Mouse (Mus musculus) heart, embryonic 15.5 days (tissue): ENCODE measurements around the gene Arhgap19. TPM values are rescaled to one million over a fixed set of nuclear protein-coding genes. Genes with fewer than 3 reads are reported as not detected.

Experiments
- ATAC-seq: fragments of 200-750 bp; cut with Nextera tagmentation; replicated peaks from 2 replicates; pipeline ENCODE4 v1.8.0; 2017; ENCODE audit warnings: low read depth, moderate TSS enrichment; ENCODE audit not compliant: insufficient number of reproducible peaks, insufficient read depth, low FRiP score
- H3K27ac ChIP-seq: fragments of 300-500 bp; sonication (generic); 2 replicates; pipeline ENCODE4 v1.5.1; 2015; ENCODE audit warnings: mild to moderate bottlenecking, inconsistent platforms
- H3K27me3 ChIP-seq: fragments of 300-500 bp; sonication (generic); 2 replicates; pipeline ENCODE4 v1.6.1; 2015; ENCODE audit warnings: inconsistent platforms
- H3K36me3 ChIP-seq: fragments of 300-500 bp; sonication (generic); 2 replicates; pipeline ENCODE4 v1.6.1; 2015; ENCODE audit warnings: mild to moderate bottlenecking, inconsistent platforms
- H3K4me1 ChIP-seq: fragments of 300-500 bp; sonication (generic); replicated peaks from 2 replicates; pipeline ENCODE4 v1.6.1; 2015; ENCODE audit warnings: inconsistent platforms
- H3K4me2 ChIP-seq: fragments of 300-500 bp; sonication (generic); 2 replicates; pipeline ENCODE4 v1.6.1; 2015; ENCODE audit warnings: inconsistent platforms, mild to moderate bottlenecking, moderate library complexity
- H3K4me3 ChIP-seq: fragments of 300-500 bp; sonication (generic); 2 replicates; pipeline ENCODE4 v1.5.1; 2015; ENCODE audit warnings: mild to moderate bottlenecking, inconsistent platforms
- H3K9ac ChIP-seq: fragments of 300-500 bp; sonication (generic); 2 replicates; pipeline ENCODE4 v1.6.1; 2015; ENCODE audit warnings: mild to moderate bottlenecking, inconsistent platforms
- H3K9me3 ChIP-seq: fragments of 300-500 bp; sonication (generic); replicated peaks from 2 replicates; pipeline ENCODE4 v1.6.1; 2016; ENCODE audit warnings: inconsistent platforms
- WGBS: fragments of 180-500 bp; shearing (Covaris S2); methylation state at CpG from one replicate; pipeline ENCODE4 v1.1.7; 2015; ENCODE audit warnings: mixed read lengths; 5-methylcytosine and 5-hydroxymethylcytosine counted together
- polyA plus RNA-seq: library from polyadenylated mRNA; unstranded; fragments of >200 nt; fragmentation: Nextera tagmentation; extraction: Ambion mirVana; gene quantifications from 2 replicates; pipeline ENCODE4 v1.2.1, GENCODE M21; 2015

Arhgap19 gene
- polyA plus RNA-seq, 1 experiment from 2014 or later, result 9.3 TPM

GRCm38 (mm10) chr19:41761529-41761928, 40.3 kb downstream of the Arhgap19 start:
- WGBS, result 45% methylated on average over 9 of the region's 9 CpGs
- Histone ChIP-seq H3K4me2 (no peak overlapping the region), H3K4me1 (no peaks in the 10 kb centered on the region), H3K9ac (no peak overlapping the region), H3K9me3 (no peaks in the 10 kb centered on the region), H3K27ac (no peak overlapping the region), H3K27me3 (no peaks in the 10 kb centered on the region), H3K4me3 (no peak overlapping the region), H3K36me3 (no peaks in the 10 kb centered on the region)
- no peak for ATAC-seq

GRCm38 (mm10) chr19:41759765-41760164, 42.1 kb downstream of the Arhgap19 start:
- H3K4me3 ChIP-seq, result no peak overlapping the region
- no peaks in the 10 kb centered on the region for H3K27me3 ChIP-seq
- no peak overlapping the region for H3K9ac ChIP-seq
- no peak overlapping the region for H3K4me2 ChIP-seq
- no peaks in the 10 kb centered on the region for H3K4me1 ChIP-seq
- 76% methylated on average over 6 of the region's 6 CpGs for WGBS
- H3K36me3 ChIP-seq, result no peaks in the 10 kb centered on the region
- H3K9me3 ChIP-seq, result no peaks in the 10 kb centered on the region
- ATAC-seq, result no peak
- no peak overlapping the region for H3K27ac ChIP-seq

- Histone ChIP-seq H3K9me3 (no peaks in the 10 kb centered on the region), H3K27me3 (no peaks in the 10 kb centered on the region), H3K9ac (no peak overlapping the region), H3K4me3 (no peak overlapping the region), H3K4me2 (no peak overlapping the region), H3K27ac (no peak overlapping the region), H3K36me3 (no peaks in the 10 kb centered on the region), H3K4me1 (no peaks in the 10 kb centered on the region)
- no peak for ATAC-seq
- 89% methylated on average over 5 of the region's 5 CpGs for whole genome bisulfite sequencing
Observed at GRCm38 (mm10) chr19:41759270-41759669, 42.6 kb downstream of the Arhgap19 start.

DNA sequence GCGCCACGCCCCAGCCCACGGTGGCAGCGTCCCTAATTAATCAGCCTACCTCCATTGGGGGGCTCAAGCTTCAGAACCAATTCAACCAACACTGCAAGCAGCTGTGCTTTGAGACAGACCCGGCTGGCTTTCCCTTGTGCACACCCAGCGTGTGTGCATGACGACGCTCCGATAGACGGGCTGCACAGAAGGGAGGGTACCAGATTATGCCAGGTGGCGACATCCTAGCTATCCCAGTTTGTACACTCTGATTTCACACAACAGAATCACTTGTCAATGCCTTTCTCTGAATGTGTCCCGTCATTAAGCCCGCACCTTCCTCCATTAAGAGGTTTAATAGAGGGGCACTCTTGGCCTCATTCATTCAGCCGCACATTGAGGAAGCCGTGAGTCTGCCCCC, 47.1 kb downstream of the Arhgap19 start:
- H3K4me1 ChIP-seq, result no peaks in the 10 kb centered on the region
- no peak overlapping the region for H3K9ac ChIP-seq
- H3K27me3 ChIP-seq, result peaks cover 5% of the 10 kb centered on the region; the same call in 1 of the 2 replicates
- no peak for ATAC-seq
- no peak overlapping the region for H3K27ac ChIP-seq
- no peak overlapping the region for H3K4me2 ChIP-seq
- 81% methylated on average over 15 of the region's 15 CpGs for WGBS
- no peaks in the 10 kb centered on the region for H3K36me3 ChIP-seq
- H3K4me3 ChIP-seq, result no peak overlapping the region
- H3K9me3 ChIP-seq, result no peaks in the 10 kb centered on the region

DNA sequence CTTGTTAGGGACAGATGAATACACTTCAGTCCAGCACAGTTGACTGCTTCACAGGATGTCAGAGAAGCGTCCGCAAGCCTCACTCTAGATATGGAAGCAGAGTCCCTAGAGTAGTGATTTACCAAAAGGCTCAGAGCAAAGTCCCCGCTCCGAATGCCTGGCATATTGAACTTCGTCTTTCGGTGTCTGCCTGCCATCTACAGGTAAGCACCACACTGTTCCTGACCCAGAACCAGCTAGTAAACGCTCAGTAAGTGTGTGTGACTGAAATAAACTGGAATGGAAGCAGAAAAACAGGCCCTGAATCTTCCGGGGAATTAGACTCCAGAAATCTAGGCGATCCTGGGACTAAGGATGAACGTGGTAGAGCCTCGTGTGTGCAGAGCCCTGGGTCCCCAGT, 49.9 kb downstream of the Arhgap19 start:
- Histone ChIP-seq H3K9ac (no peak overlapping the region), H3K27me3 (peaks cover 6% of the 10 kb centered on the region; the same call in 1 of the 2 replicates), H3K4me2 (no peak overlapping the region), H3K27ac (no peak overlapping the region), H3K36me3 (no peaks in the 10 kb centered on the region), H3K4me3 (no peak overlapping the region), H3K9me3 (no peaks in the 10 kb centered on the region; the same call in 1 of the 2 replicates), H3K4me1 (no peaks in the 10 kb centered on the region)
- WGBS, result 74% methylated on average over 11 of the region's 11 CpGs
- no peak for ATAC-seq

GRCm38 (mm10) chr19:41747436-41747835, 54.4 kb downstream of the Arhgap19 start:
- Histone ChIP-seq H3K4me2 (no peak overlapping the region), H3K27me3 (peaks cover 44% of the 10 kb centered on the region), H3K9ac (no peak overlapping the region), H3K9me3 (no peaks in the 10 kb centered on the region; the same call in 1 of the 2 replicates), H3K27ac (no peak overlapping the region), H3K4me1 (peaks cover 20% of the 10 kb centered on the region), H3K4me3 (no peak overlapping the region), H3K36me3 (no peaks in the 10 kb centered on the region)
- no peak for ATAC-seq
- 84% methylated on average over 14 of the region's 14 CpGs for WGBS

DNA sequence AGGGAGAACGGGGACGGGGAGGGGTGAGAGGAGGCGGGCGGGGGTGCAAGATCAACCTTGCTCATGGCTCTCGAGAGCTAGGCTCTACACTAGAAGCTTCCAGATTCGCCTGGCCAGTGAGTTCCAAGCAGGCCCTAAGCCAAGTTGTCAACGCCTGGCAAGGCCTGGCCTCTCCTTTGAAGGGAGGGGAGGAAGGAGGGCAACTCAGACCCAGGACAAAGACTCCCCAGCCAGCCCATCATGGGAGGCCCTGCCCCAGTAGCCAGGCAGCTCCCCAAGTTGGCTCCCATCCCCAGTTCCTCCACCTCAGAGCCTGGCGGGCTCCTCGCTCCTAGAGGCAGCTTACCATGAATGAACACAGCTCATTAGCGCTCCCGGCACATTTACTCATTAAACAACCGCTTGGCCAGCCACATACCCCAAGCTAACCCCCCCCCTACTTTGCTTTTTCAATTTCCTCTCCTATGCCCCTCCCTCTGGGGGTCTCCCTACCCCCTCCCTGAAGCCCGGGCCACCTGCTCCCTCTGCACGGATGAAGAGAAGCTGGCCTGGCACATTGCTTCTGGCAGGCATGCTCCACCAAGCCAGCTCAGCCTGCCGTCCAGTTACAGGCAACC, 55.8 kb downstream of the Arhgap19 start:
- no peaks in the 10 kb centered on the region; the same call in 1 of the 2 replicates for H3K9me3 ChIP-seq
- no peak for ATAC-seq
- no peaks in the 10 kb centered on the region for H3K36me3 ChIP-seq
- H3K4me3 ChIP-seq, result no peak overlapping the region
- no peak overlapping the region for H3K4me2 ChIP-seq
- no peak overlapping the region for H3K9ac ChIP-seq
- peaks cover 57% of the 10 kb centered on the region for H3K27me3 ChIP-seq
- 43% methylated on average over 15 of the region's 15 CpGs for WGBS
- H3K27ac ChIP-seq, result no peak overlapping the region
- H3K4me1 ChIP-seq, result peaks cover 20% of the 10 kb centered on the region

- Histone ChIP-seq H3K4me1 (peaks cover 21% of the 10 kb centered on the region), H3K4me3 (peak within 1 kb of the TSS; percentile 38), H3K27ac (no peak within 1 kb of the TSS), H3K4me2 (peak within 1 kb of the TSS; percentile 63), H3K9ac (no peak within 1 kb of the TSS), H3K9me3 (no peaks in the 10 kb centered on the region; the same call in 1 of the 2 replicates), H3K27me3 (peaks cover 79% of the 10 kb centered on the region), H3K36me3 (no peaks in the 10 kb centered on the region)
- 1% methylated on average over 40 of the region's 44 CpGs for WGBS
- no peak for ATAC-seq
Observed at GRCm38 (mm10) chr19:41743396-41743795, 58.5 kb downstream of the Arhgap19 start, which contains the start of gene Slit1. Gene Slit1, minus strand, starts transcription at chr19:41743665.

DNA sequence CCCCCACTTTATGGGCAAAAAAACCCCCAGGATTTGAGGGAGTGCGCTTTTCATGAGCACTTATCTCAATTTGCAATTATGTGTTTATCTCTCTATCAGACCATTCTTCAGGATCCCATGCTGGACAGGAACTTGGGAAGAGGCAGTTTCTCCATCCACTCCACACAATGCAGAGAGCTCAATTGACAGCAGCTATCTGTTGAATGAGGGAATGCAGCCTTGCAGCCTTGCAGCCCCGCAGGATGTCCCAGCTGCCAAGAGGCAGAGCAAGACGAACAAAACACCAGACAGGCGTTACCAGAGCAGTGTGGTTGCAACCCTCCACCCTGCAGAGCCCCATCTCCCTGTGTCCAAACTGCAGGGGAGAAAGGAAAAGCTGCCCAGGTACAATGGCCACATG, 63.0 kb downstream of the Arhgap19 start:
- H3K9ac ChIP-seq, result no peak overlapping the region
- 12% methylated on average over 4 of the region's 4 CpGs for WGBS
- H3K4me3 ChIP-seq, result no peak overlapping the region
- H3K27me3 ChIP-seq, result peaks cover 90% of the 10 kb centered on the region
- no peak overlapping the region for H3K27ac ChIP-seq
- H3K4me1 ChIP-seq, result peaks cover 23% of the 10 kb centered on the region
- H3K9me3 ChIP-seq, result no peaks in the 10 kb centered on the region
- no peaks in the 10 kb centered on the region for H3K36me3 ChIP-seq
- ATAC-seq, result no peak
- no peak overlapping the region for H3K4me2 ChIP-seq

DNA sequence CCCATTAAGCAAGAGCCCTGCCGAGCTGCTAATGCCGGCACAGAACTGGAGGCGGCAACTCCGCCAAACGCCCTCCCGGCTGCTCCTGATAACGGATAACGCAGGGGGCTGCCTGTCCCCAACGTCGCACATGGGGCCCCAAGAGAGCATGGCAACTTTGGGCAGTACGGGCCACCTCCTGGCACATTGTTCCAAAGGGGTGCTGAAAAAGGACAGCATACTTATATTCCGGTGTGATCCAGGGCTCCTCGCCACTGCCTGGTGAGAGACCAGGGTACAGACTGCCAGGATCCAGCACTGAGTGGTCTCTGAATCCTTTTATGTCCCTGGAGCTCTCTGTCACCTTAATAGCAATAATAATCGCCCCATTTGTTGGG, 63.4 kb downstream of the Arhgap19 start:
- H3K4me3 ChIP-seq, result no peak overlapping the region

DNA sequence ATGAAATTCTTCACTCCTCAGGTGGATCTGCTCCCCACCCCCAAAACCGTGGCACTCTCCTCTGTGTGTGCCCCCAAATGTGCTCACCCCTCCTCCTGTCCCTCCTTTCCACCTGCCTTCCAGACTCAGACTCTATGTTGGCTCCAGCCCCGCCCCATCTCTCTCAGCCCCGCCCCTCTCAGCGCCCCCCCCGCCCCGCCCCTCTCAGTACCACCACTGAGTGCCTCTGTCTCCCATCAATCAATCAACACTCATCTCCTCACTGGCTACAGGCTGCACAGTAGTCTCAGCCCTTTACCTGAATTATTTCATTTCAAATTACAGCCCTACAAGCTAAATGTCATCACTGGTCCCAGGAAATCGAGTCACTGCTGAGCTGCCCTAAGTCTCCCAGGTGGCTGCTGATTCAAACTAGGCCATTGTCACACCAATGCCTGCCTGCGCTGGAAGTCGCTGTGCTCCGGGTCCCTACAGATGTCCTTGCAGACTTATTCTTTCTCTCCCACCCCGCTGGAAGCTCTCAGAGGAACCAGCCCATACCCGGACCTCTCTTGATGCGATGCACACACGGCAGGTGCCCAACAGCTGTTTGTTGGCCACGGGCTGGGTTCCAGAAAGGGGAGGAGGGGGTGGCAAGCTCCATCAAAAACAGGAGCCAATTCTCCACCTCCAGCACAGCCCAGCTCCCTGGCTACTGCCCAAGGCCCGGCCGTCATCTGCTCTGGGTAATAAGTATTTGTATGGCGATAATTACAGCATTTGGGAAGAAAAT, 64.0 kb downstream of the Arhgap19 start:
- H3K9me3 ChIP-seq, result no peaks in the 10 kb centered on the region
- WGBS, result 3% methylated on average over 17 of the region's 18 CpGs
- peaks cover 12% of the 10 kb centered on the region for H3K4me1 ChIP-seq
- H3K27me3 ChIP-seq, result peaks cover 80% of the 10 kb centered on the region
- H3K36me3 ChIP-seq, result no peaks in the 10 kb centered on the region
- H3K4me3 ChIP-seq, result no peak overlapping the region
- ATAC-seq, result no peak
- no peak overlapping the region for H3K9ac ChIP-seq
- H3K27ac ChIP-seq, result no peak overlapping the region
- H3K4me2 ChIP-seq, result peak overlapping the region; percentile 43

More for the DNA sequence above, 63.4 kb downstream of the Arhgap19 start:
- no peak overlapping the region for H3K27ac ChIP-seq
- peak overlapping the region; percentile 43 for H3K4me2 ChIP-seq
- no peak for ATAC-seq
- peaks cover 18% of the 10 kb centered on the region for H3K4me1 ChIP-seq
- no peak overlapping the region for H3K9ac ChIP-seq
- no peaks in the 10 kb centered on the region for H3K36me3 ChIP-seq
- WGBS, result 7% methylated on average over 14 of the region's 14 CpGs
- H3K27me3 ChIP-seq, result peaks cover 86% of the 10 kb centered on the region
- H3K9me3 ChIP-seq, result no peaks in the 10 kb centered on the region
